Mouse (Mus musculus) thymus, adult 2 months (tissue): ENCODE results near the gene Nutf2.

Source experiments
- CTCF ChIP-seq: fragments of 200-500 bp; IDR thresholded peaks from 2 replicates; pipeline ENCODE4 v1.5.1; 2012; ENCODE audit warnings: mild to moderate bottlenecking, control low read depth, low read length, moderate library complexity, borderline replicate concordance; ENCODE audit not compliant: control insufficient read depth, poor library complexity, insufficient read depth; ENCODE audit errors: extremely low read depth
- POLR2A ChIP-seq: fragments of 200-500 bp; IDR thresholded peaks from 2 replicates; pipeline ENCODE4 v1.6.1; 2012; ENCODE audit warnings: mild to moderate bottlenecking, low read length, control low read depth, moderate library complexity; ENCODE audit not compliant: control insufficient read depth, poor library complexity, insufficient read depth; ENCODE audit errors: extremely low read depth

GRCm38 (mm10) chr8:105859314-105859713, 1.1 kb upstream of the Nutf2 start:
- TF ChIP-seq CTCF: no peak
- no peak for TF ChIP-seq POLR2A
